Mouse (Mus musculus) embryonic facial prominence, embryonic 13.5 days (tissue): Measurements from ENCODE around the gene Shq1. TPM values are rescaled to one million over a fixed set of nuclear protein-coding genes. Genes with fewer than 3 reads are reported as not detected.

Experiments used
- ATAC-seq: fragments of 200-750 bp; cut with Nextera tagmentation; 2 replicates; pipeline ENCODE4 v1.8.0; 2017; ENCODE audit warnings: low read depth; ENCODE audit not compliant: insufficient number of reproducible peaks, insufficient read depth, low FRiP score, low TSS enrichment
- H3K27ac ChIP-seq: fragments of 300-500 bp; sonication (generic); 2 replicates; pipeline ENCODE4 v1.5.1; 2015; ENCODE audit warnings: moderate library complexity, mild to moderate bottlenecking, inconsistent platforms
- H3K27me3 ChIP-seq: fragments of 300-500 bp; sonication (generic); 2 replicates; pipeline ENCODE4 v1.6.1; 2015; ENCODE audit warnings: mild to moderate bottlenecking, inconsistent platforms
- H3K36me3 ChIP-seq: fragments of 300-500 bp; sonication (generic); 2 replicates; pipeline ENCODE4 v1.6.1; 2015; ENCODE audit warnings: mild to moderate bottlenecking, inconsistent platforms
- H3K4me1 ChIP-seq: fragments of 300-500 bp; sonication (generic); 2 replicates; pipeline ENCODE4 v1.6.1; 2015; ENCODE audit warnings: inconsistent platforms
- H3K4me2 ChIP-seq: fragments of 300-500 bp; sonication (generic); 2 replicates; pipeline ENCODE4 v1.6.1; 2015; ENCODE audit warnings: moderate library complexity, mild to moderate bottlenecking, inconsistent platforms
- H3K4me3 ChIP-seq: fragments of 300-500 bp; sonication (generic); 2 replicates; pipeline ENCODE4 v1.5.1; 2015; ENCODE audit warnings: mild to moderate bottlenecking, inconsistent platforms
- H3K9ac ChIP-seq: fragments of 300-500 bp; sonication (generic); 2 replicates; pipeline ENCODE4 v1.6.1; 2015; ENCODE audit warnings: mild to moderate bottlenecking, inconsistent platforms
- H3K9me3 ChIP-seq: fragments of 300-500 bp; sonication (generic); 2 replicates; pipeline ENCODE4 v1.6.1; 2016; ENCODE audit warnings: inconsistent platforms
- WGBS: fragments of 180-500 bp; shearing (Covaris S2); methylation state at CpG from one replicate; pipeline ENCODE4 v1.1.7; 2015; ENCODE audit warnings: mixed read lengths; 5-methylcytosine and 5-hydroxymethylcytosine counted together
- polyA plus RNA-seq: library from polyadenylated mRNA; unstranded; fragments of >200 nt; fragmentation: Nextera tagmentation; extraction: Ambion mirVana; gene quantifications from 2 replicates; pipeline ENCODE4 v1.2.1, GENCODE M21; 2015

The Shq1 gene
- polyA plus RNA-seq, 1 experiment from 2014 or later = 15.6 TPM

GRCm38 (mm10) chr6:100527972-100528371 lies 143.0 kb downstream of the Shq1 start:
- Histone ChIP-seq H3K36me3 (no peaks in the 10 kb centered on the region), H3K4me2 (no peak overlapping the region), H3K27me3 (peaks cover 12% of the 10 kb centered on the region), H3K4me3 (no peak overlapping the region), H3K4me1 (peaks cover 32% of the 10 kb centered on the region), H3K27ac (no peak overlapping the region), H3K9ac (no peak overlapping the region), H3K9me3 (no peaks in the 10 kb centered on the region)
- 89% methylated on average over 5 of the region's 5 CpGs for WGBS
- no peak for ATAC-seq

GRCm38 (mm10) chr6:100527161-100527560 lies 143.8 kb downstream of the Shq1 start:
- no peaks in the 10 kb centered on the region for H3K36me3 ChIP-seq

GRCm38 (mm10) chr6:100526066-100526465 lies 144.9 kb downstream of the Shq1 start:
- Histone ChIP-seq H3K27me3 (peaks cover 15% of the 10 kb centered on the region), H3K9me3 (no peaks in the 10 kb centered on the region), H3K27ac (no peak overlapping the region), H3K4me3 (no peak overlapping the region), H3K4me1 (peaks cover 23% of the 10 kb centered on the region), H3K9ac (no peak overlapping the region), H3K4me2 (no peak overlapping the region; the same call in 1 of the 2 replicates), H3K36me3 (no peaks in the 10 kb centered on the region)
- 10% methylated on average over 9 of the region's 9 CpGs for WGBS
- no peak for ATAC-seq

More at GRCm38 (mm10) chr6:100527161-100527560, 143.8 kb downstream of the Shq1 start:
- Histone ChIP-seq H3K9me3 (no peaks in the 10 kb centered on the region), H3K4me3 (no peak overlapping the region), H3K9ac (no peak overlapping the region), H3K27ac (no peak overlapping the region), H3K4me2 (no peak overlapping the region), H3K4me1 (peaks cover 24% of the 10 kb centered on the region), H3K27me3 (peaks cover 12% of the 10 kb centered on the region)
- WGBS = 91% methylated on average over 6 of the region's 6 CpGs
- no peak for ATAC-seq

GRCm38 (mm10) chr6:100525496-100525895 lies 145.5 kb downstream of the Shq1 start:
- WGBS = 15% methylated on average over 3 of the region's 3 CpGs
- no peaks in the 10 kb centered on the region for H3K36me3 ChIP-seq
- ATAC-seq = no peak
- H3K4me3 ChIP-seq = no peak overlapping the region
- peaks cover 15% of the 10 kb centered on the region for H3K27me3 ChIP-seq
- H3K4me1 ChIP-seq = peaks cover 23% of the 10 kb centered on the region
- H3K9ac ChIP-seq = no peak overlapping the region
- H3K27ac ChIP-seq = no peak overlapping the region
- H3K4me2 ChIP-seq = no peak overlapping the region
- no peaks in the 10 kb centered on the region for H3K9me3 ChIP-seq

- Histone ChIP-seq H3K9me3 (no peaks in the 10 kb centered on the region), H3K4me2 (no peak overlapping the region), H3K4me3 (no peak overlapping the region), H3K27me3 (peaks cover 41% of the 10 kb centered on the region), H3K9ac (no peak overlapping the region), H3K36me3 (no peaks in the 10 kb centered on the region), H3K27ac (no peak overlapping the region), H3K4me1 (peaks cover 33% of the 10 kb centered on the region)
- WGBS = 81% methylated on average over 3 of the region's 3 CpGs
- no peak for ATAC-seq
Observed at GRCm38 (mm10) chr6:100522495-100522894, 148.5 kb downstream of the Shq1 start.

GRCm38 (mm10) chr6:100521615-100522398 lies 149.2 kb downstream of the Shq1 start:
- H3K27me3 ChIP-seq = peaks cover 43% of the 10 kb centered on the region
- no peak overlapping the region for H3K4me3 ChIP-seq
- H3K4me1 ChIP-seq = peaks cover 37% of the 10 kb centered on the region
- no peak overlapping the region for H3K4me2 ChIP-seq
- H3K9me3 ChIP-seq = no peaks in the 10 kb centered on the region
- ATAC-seq = no peak
- WGBS = 73% methylated on average over 2 of the region's 2 CpGs
- H3K27ac ChIP-seq = no peak overlapping the region
- no peak overlapping the region for H3K9ac ChIP-seq
- no peaks in the 10 kb centered on the region for H3K36me3 ChIP-seq

GRCm38 (mm10) chr6:100520558-100521099 lies 150.3 kb downstream of the Shq1 start:
- no peak overlapping the region for H3K4me3 ChIP-seq
- H3K9me3 ChIP-seq = no peaks in the 10 kb centered on the region
- H3K27ac ChIP-seq = no peak overlapping the region
- WGBS = 74% methylated on average over 5 of the region's 5 CpGs
- no peak overlapping the region for H3K4me2 ChIP-seq
- no peaks in the 10 kb centered on the region for H3K36me3 ChIP-seq
- no peak overlapping the region for H3K9ac ChIP-seq
- no peak for ATAC-seq
- H3K27me3 ChIP-seq = peaks cover 39% of the 10 kb centered on the region
- H3K4me1 ChIP-seq = peaks cover 29% of the 10 kb centered on the region

- H3K36me3 ChIP-seq = no peaks in the 10 kb centered on the region
- peaks cover 29% of the 10 kb centered on the region for H3K4me1 ChIP-seq
- peaks cover 32% of the 10 kb centered on the region for H3K27me3 ChIP-seq
- 41% methylated on average over 12 of the region's 12 CpGs for WGBS
- ATAC-seq = no peak
- no peak overlapping the region for H3K4me2 ChIP-seq
- H3K27ac ChIP-seq = no peak overlapping the region
- H3K9ac ChIP-seq = no peak overlapping the region
- no peak overlapping the region for H3K4me3 ChIP-seq
- H3K9me3 ChIP-seq = no peaks in the 10 kb centered on the region
Observed at GRCm38 (mm10) chr6:100519837-100520236, 151.1 kb downstream of the Shq1 start.

Other genes with a start within 250 kb of the Shq1 start
- gene Gxylt2, start 33.6 kb upstream of the Shq1 start, polyA plus RNA-seq = 33.2 and 39.5 TPM in 2 replicates
- gene Ppp4r2, start 162.5 kb upstream of the Shq1 start, polyA plus RNA-seq = 25.4 and 28.6 TPM in 2 replicates